Mouse (Mus musculus): ENCODE measurements around the gene Twf1. TPM values are rescaled to one million over a fixed set of nuclear protein-coding genes. Genes with fewer than 3 reads are reported as not detected.

Twf1 gene
- polyA plus RNA-seq, 1 experiment = 47.5 TPM

DNA sequence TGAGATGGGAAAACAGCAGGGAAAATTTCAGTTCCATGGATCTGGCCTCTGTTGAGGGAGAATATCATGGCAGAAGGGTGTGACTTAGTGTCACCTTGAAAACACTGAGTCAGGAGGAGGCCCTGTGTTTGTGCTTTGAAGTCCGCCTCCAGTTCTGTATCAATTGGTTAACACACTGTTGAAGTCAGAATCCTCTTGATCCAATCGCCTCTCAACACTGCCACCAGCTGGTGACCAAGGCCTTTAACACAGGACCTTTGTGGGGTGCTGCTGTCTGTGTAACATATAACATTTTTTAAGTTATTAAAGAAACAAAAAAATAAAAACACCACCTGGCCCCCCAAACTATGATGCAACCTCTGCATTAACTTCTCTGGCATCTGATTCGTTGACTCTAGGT is 11.7 kb upstream of the Twf1 start:
- Histone ChIP-seq H3ac (ENCODE audit: control insufficient read depth, insufficient read length, low read depth) (no peak overlapping the region), H3K36me3 (ENCODE audit: control insufficient read depth, insufficient read depth) (no peaks in the 10 kb centered on the region), H3K4me3 (ENCODE audit: insufficient read depth, poor library complexity, severe bottlenecking) (no peak overlapping the region), H3K79me2 (ENCODE audit: control insufficient read depth, insufficient read depth) (no peaks in the 10 kb centered on the region), H3K27me3 (ENCODE audit: control insufficient read depth, insufficient read depth, insufficient read length) (peaks cover 4% of the 10 kb centered on the region), H3K79me3 (ENCODE audit: low read depth) (no peaks in the 10 kb centered on the region)
- TF ChIP-seq MAX (IDR thresholded peaks at IDR 0.05) = no peak
- peak; percentile 49 for TF ChIP-seq CTCF (IDR thresholded peaks at IDR 0.05; ENCODE audit: control insufficient read depth, insufficient read depth, insufficient read length)

DNA sequence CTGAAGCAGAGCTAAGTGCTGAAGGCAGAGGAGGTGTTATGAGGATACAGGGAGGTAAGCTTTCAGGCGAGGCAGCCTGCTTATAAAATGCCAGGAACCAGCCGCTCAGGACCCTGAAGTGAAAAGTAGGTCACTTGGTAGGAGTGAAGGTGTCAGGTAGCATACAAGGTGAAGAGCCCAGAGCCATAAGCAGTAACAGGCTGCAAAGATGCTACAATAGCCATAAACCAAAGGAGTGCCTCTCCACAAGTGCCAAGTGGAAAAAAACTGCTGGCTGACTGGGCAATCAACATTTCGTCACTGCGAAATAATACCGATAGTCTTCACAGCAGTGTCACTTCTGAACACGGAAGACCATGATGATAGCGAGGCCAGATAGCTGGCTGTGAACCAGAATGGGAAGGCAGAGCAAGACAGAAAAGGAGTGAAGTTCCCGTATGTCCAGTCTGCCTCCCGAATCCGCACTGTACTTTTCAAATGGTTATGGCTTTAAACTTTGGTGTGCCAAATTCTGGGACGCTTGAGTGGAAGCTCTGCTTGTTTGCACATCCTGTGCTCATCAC is 10.5 kb upstream of the Twf1 start:
- no peaks in the 10 kb centered on the region for H3K79me3 ChIP-seq (ENCODE audit: low read depth)
- H3K36me3 ChIP-seq (ENCODE audit: control insufficient read depth, insufficient read depth) = no peaks in the 10 kb centered on the region
- H3K27me3 ChIP-seq (ENCODE audit: control insufficient read depth, insufficient read depth, insufficient read length) = peaks cover 4% of the 10 kb centered on the region
- TF ChIP-seq MYOD1 (IDR thresholded peaks at IDR 0.05; ENCODE audit: control insufficient read depth, insufficient read length, low read depth) = no peak
- no peak for TF ChIP-seq USF1 (IDR thresholded peaks at IDR 0.05; ENCODE audit: low read depth)
- TF ChIP-seq FOSL1 (IDR thresholded peaks at IDR 0.05; ENCODE audit: insufficient read depth, low read length, poor library complexity, severe bottlenecking) = no peak
- no peak for TF ChIP-seq CEBPB (IDR thresholded peaks at IDR 0.05; ENCODE audit: low read depth)
- TF ChIP-seq MYOG (IDR thresholded peaks at IDR 0.05; ENCODE audit: control insufficient read depth, extremely low read depth, insufficient read length) = no peak
- TF ChIP-seq CTCF (IDR thresholded peaks at IDR 0.05; ENCODE audit: control insufficient read depth, insufficient read depth, insufficient read length) = no peak
- no peak for TF ChIP-seq MAX (IDR thresholded peaks at IDR 0.05)
- H3K79me2 ChIP-seq (ENCODE audit: control insufficient read depth, insufficient read depth) = no peaks in the 10 kb centered on the region
- no peak overlapping the region for H3ac ChIP-seq (ENCODE audit: control insufficient read depth, insufficient read length, low read depth)
- H3K4me3 ChIP-seq (ENCODE audit: insufficient read depth, poor library complexity, severe bottlenecking) = no peak overlapping the region

GRCm38 (mm10) chr15:94593586-94593985 is 3.9 kb upstream of the Twf1 start:
- TF ChIP-seq USF1 (IDR thresholded peaks at IDR 0.05; ENCODE audit: low read depth) (no peak), CTCF (IDR thresholded peaks at IDR 0.05; ENCODE audit: control insufficient read depth, insufficient read depth, insufficient read length) (no peak), MYOG (IDR thresholded peaks at IDR 0.05; ENCODE audit: control insufficient read depth, extremely low read depth, insufficient read length) (no peak), FOSL1 (IDR thresholded peaks at IDR 0.05; ENCODE audit: insufficient read depth, low read length, poor library complexity, severe bottlenecking) (no peak), CEBPB (IDR thresholded peaks at IDR 0.05; ENCODE audit: low read depth) (no peak), MAX (IDR thresholded peaks at IDR 0.05) (no peak)
- H3K36me3 ChIP-seq (ENCODE audit: control insufficient read depth, insufficient read depth) = no peaks in the 10 kb centered on the region
- H3K27me3 ChIP-seq (ENCODE audit: control insufficient read depth, insufficient read depth, insufficient read length) = no peaks in the 10 kb centered on the region
- H3K79me3 ChIP-seq (ENCODE audit: low read depth) = peaks cover 6% of the 10 kb centered on the region
- no peak overlapping the region for H3ac ChIP-seq (ENCODE audit: control insufficient read depth, insufficient read length, low read depth)
- peaks cover 10% of the 10 kb centered on the region for H3K79me2 ChIP-seq (ENCODE audit: control insufficient read depth, insufficient read depth)
- H3K4me3 ChIP-seq (ENCODE audit: insufficient read depth, poor library complexity, severe bottlenecking) = no peak overlapping the region

GRCm38 (mm10) chr15:94591356-94591755 is 1.7 kb upstream of the Twf1 start:
- Histone ChIP-seq H3K27me3 (ENCODE audit: control insufficient read depth, insufficient read depth, insufficient read length) (no peaks in the 10 kb centered on the region), H3K79me2 (ENCODE audit: control insufficient read depth, insufficient read depth) (peaks cover 32% of the 10 kb centered on the region), H3K4me3 (ENCODE audit: insufficient read depth, poor library complexity, severe bottlenecking) (no peak overlapping the region), H3K36me3 (ENCODE audit: control insufficient read depth, insufficient read depth) (peaks cover 16% of the 10 kb centered on the region), H3ac (ENCODE audit: control insufficient read depth, insufficient read length, low read depth) (no peak overlapping the region), H3K79me3 (ENCODE audit: low read depth) (peaks cover 26% of the 10 kb centered on the region)
- TF ChIP-seq MYOG (IDR thresholded peaks at IDR 0.05; ENCODE audit: control insufficient read depth, extremely low read depth, insufficient read length) (no peak), USF1 (IDR thresholded peaks at IDR 0.05; ENCODE audit: low read depth) (no peak), CEBPB (IDR thresholded peaks at IDR 0.05; ENCODE audit: low read depth) (no peak), CTCF (IDR thresholded peaks at IDR 0.05; ENCODE audit: control insufficient read depth, insufficient read depth, insufficient read length) (no peak), FOSL1 (IDR thresholded peaks at IDR 0.05; ENCODE audit: insufficient read depth, low read length, poor library complexity, severe bottlenecking) (no peak), MYOD1 (IDR thresholded peaks at IDR 0.05; ENCODE audit: control insufficient read depth, insufficient read length, low read depth) (no peak), MAX (IDR thresholded peaks at IDR 0.05) (no peak)

DNA sequence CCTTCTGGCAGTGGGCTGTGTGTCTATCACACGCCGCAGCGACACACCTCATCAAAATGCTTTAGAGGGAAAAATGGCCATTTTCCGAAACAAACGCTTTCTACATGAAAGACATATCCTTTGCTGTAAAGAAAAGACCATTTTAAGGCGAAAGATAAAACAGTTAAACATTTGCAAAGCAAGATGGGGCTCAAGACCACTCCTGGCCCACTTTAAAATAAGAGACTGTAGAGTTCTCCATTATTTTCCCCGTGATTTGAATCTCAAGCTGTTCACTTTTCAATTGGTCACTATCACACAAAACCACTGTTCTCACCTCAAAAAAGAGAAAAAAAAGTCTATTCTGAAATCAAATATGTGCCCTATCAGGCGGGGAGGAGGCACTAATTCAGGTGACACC is 394 bp upstream of the Twf1 start:
- Histone ChIP-seq H3ac (ENCODE audit: control insufficient read depth, insufficient read length, low read depth) (no peak overlapping the region), H3K36me3 (ENCODE audit: control insufficient read depth, insufficient read depth) (peaks cover 29% of the 10 kb centered on the region), H3K27me3 (ENCODE audit: control insufficient read depth, insufficient read depth, insufficient read length) (no peaks in the 10 kb centered on the region), H3K79me2 (ENCODE audit: control insufficient read depth, insufficient read depth) (peaks cover 41% of the 10 kb centered on the region), H3K79me3 (ENCODE audit: low read depth) (peaks cover 30% of the 10 kb centered on the region), H3K4me3 (ENCODE audit: insufficient read depth, poor library complexity, severe bottlenecking) (peak overlapping the region; percentile 95)
- no peak for TF ChIP-seq MYOD1 (IDR thresholded peaks at IDR 0.05; ENCODE audit: control insufficient read depth, insufficient read length, low read depth)
- TF ChIP-seq CEBPB (IDR thresholded peaks at IDR 0.05; ENCODE audit: low read depth) = no peak
- TF ChIP-seq FOSL1 (IDR thresholded peaks at IDR 0.05; ENCODE audit: insufficient read depth, low read length, poor library complexity, severe bottlenecking) = no peak
- TF ChIP-seq CTCF (IDR thresholded peaks at IDR 0.05; ENCODE audit: control insufficient read depth, insufficient read depth, insufficient read length) = no peak
- no peak for TF ChIP-seq MAX (IDR thresholded peaks at IDR 0.05)
- TF ChIP-seq MYOG (IDR thresholded peaks at IDR 0.05; ENCODE audit: control insufficient read depth, extremely low read depth, insufficient read length) = no peak
- TF ChIP-seq USF1 (IDR thresholded peaks at IDR 0.05; ENCODE audit: low read depth) = no peak
